Mouse (Mus musculus): ENCODE measurements around the gene Gm48551. TPM values are rescaled to one million over a fixed set of nuclear protein-coding genes. Genes with fewer than 3 reads are reported as not detected.
A peak's percentile ranks its signal among the peaks of the same experiment; 100 is the strongest.

The Gm48551 gene
- total RNA-seq, 2 experiments from 2014 or later: 3.7 TPM; not detected in 1

GRCm38 (mm10) chr10:81356352-81356990, 27.8 kb upstream of the Gm48551 start:
- no peak for ATAC-seq (replicated peaks; ENCODE audit: low FRiP score, poor library complexity, severe bottlenecking)

DNA sequence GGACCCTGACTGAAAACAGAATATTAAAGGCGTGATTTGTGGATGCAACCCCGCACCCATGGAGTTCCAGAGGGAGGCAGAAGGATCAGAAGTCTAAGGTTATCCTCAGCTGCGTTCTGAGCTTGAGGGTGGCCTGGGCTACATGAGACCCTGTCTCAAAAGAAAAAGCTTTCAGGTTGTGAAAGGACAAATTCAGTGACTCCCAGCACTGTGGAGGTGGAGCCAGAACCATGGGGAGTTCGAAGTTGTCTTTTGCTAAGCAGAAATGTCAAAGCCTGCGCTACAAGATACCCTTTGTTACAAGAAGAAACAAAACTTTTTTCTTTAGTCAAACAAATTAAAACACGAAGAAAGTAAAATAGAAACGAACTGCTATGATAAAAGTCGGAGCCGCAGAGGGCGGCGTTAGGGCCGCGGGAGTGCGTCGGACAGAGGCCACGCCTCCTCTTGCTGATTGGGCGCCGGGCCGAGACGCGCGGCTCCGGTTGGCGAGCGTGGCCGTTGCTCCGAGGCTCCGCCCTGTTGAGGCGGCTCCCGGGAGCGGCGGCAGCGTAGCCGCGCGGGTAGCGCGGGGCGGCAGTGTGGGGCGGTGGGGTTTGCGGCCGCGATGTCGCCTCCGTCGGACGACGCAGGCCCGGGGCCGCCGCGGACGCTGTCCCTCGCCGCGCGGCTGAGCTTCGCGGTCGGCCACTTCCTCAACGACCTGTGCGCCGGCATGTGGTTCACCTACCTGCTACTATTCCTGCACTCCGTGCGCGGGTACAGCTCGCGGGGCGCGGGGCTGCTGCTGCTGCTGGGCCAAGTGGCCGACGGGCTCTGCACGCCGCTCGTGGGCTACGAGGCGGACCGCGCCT, 27.0 kb upstream of the Gm48551 start, which contains the start of gene Mfsd12:
Mfsd12 (plus strand) TSS at position 501 of the 854 bp plus-strand sequence.
- peak; percentile 76 for ATAC-seq (replicated peaks; ENCODE audit: low FRiP score, poor library complexity, severe bottlenecking)

DNA sequence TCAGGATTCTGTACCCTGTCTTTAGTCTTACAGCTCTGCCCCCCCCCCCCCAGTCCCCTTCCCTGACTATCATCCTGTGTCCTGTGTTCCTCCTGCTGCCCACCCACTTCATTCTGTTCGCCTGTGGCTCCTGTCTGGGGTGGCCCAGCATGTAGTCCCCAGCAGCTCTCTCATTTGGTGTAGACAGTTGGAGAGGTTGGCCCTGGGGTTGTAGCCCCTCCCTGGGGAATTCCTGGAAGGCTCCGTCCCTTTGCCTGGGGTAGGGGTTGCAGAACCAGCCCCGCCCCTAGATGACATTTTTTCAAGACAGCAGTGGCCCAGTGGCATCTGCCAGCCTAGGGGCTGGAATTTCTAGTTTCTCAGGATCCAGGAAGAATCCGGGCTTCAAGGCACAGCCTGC, 26.1 kb upstream of the Gm48551 start:
- ATAC-seq (replicated peaks; ENCODE audit: low FRiP score, poor library complexity, severe bottlenecking): no peak

- no peak for ATAC-seq (replicated peaks; ENCODE audit: low FRiP score, poor library complexity, severe bottlenecking)
These were observed 25.4 kb upstream of the Gm48551 start for GRCm38 (mm10) chr10:81358841-81359240.

- ATAC-seq (replicated peaks; ENCODE audit: low FRiP score, poor library complexity, severe bottlenecking): no peak
These were observed 23.5 kb upstream of the Gm48551 start for GRCm38 (mm10) chr10:81360721-81361120.

DNA sequence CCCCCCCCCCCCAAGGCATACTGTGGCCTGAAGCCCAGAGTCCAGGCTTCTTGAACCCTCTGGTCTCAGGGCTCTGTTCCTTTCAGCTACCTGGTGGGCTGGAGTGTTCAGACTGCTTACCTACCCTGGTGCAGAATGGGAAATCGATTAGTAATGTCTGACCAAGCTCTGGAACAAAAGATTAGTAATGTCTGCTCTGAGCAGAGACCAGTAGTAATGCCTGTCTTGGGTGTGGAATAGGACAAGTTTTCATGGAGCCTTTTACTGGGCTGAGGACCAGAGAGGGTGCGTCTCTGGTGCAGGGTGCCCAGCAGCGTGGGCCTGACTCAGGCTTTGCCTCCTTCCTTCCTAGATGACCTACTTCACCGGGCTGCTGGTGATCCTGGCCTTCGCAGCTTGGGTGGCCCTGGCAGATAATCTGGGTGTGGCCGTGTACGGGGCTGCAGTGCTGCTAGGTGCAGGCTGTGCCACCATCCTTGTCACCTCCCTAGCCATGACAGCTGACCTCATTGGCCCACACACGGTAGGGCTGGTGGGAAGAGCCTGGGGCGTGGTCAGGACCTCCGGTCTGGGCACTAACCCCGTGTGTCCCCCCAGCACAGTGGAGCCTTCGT, 21.8 kb upstream of the Gm48551 start:
- ATAC-seq (replicated peaks; ENCODE audit: low FRiP score, poor library complexity, severe bottlenecking): peak; percentile 60

DNA sequence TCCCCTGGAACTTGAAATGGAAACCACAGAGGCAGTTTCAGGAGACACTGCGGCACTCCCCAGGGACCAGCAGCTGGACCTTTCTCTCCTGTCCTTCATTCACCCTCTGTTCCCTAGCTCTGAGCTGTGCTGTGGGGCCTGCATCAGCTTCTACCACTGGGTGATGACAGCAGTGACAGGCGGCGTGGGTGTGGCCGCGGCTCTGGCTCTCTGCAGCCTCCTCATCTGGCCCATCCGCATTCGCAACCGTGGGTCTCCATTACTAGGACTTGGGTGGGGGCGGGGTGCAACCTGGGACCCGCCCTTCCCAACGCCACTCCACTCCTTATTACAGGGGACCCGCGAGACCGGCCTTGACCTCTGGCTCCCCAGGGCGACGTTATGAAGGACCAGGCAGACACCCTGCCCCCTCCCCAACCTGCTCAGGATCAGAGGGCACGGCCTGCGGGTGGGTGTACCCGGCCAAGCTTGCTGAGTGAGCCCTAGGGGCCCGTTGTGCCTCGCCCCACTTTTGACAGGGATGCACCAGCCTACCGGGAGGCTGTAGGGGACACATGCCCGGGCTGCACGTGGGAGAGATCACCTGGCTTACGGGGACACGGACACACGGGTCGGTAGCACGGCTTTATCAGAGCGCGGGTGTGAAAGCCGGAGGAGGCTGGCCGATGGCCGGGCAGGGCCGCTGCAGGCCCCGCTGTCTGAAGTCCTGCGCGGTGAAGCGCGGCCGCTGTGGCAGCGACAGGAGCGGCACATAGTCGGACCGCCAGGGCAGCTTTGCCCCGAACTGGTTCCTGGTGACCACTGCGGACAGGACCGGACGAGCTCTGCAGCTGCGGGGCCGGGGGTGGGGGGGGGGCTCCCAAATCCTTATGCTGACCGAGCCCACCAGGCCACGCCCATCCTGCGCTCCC, 20.6 kb upstream of the Gm48551 start:
- no peak for ATAC-seq (replicated peaks; ENCODE audit: low FRiP score, poor library complexity, severe bottlenecking)

DNA sequence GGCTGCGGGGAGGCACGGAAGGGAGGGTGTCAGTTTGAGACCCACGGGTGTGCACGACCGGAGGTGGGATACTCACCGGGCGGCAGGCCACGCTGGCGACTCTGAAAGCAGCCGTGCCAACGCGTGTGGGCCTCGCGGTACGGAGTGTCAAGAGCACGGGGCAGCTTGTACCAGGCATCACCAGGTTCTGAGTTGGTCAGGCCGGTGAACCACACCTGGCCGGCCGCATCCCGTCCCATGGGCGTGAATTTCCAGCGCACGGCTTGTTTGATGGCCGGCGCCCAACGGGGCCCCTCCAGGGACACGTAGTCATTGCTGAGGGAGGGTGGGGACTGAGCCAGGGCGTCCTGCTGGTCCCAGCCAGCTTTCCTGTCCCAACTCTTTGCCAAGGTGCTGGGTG, 19.6 kb upstream of the Gm48551 start:
- no peak for ATAC-seq (replicated peaks; ENCODE audit: low FRiP score, poor library complexity, severe bottlenecking)

DNA sequence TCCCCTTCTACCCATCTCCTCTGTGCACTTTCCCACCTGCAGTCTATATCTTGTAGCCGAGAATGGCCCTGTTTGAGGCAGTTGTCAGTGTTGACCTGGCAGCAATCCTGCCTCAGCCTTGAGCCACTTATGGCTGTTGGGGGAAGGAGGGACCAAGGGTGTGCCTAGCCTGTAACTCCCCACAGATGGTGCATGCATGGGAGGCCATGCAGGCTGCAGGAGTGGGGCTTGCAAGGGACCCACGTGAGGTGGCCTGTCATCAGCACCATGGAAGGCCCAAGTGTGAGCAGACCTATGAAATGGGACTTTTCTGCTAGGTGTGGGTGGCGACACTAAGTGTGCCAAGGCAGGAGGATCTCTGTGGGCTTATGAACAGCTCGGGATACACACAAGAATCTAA, 19.2 kb upstream of the Gm48551 start:
- peak; percentile 2; the same call in 1 of the 2 replicates for ATAC-seq (replicated peaks; ENCODE audit: low FRiP score, poor library complexity, severe bottlenecking)

GRCm38 (mm10) chr10:81365672-81366476, 18.4 kb upstream of the Gm48551 start, which contains the start of gene 4930404N11Rik:
TSS of gene 4930404N11Rik (minus strand) at chr10:81365816.
- peak; percentile 2; the same call in 1 of the 2 replicates for ATAC-seq (replicated peaks; ENCODE audit: low FRiP score, poor library complexity, severe bottlenecking)

- ATAC-seq (replicated peaks; ENCODE audit: low FRiP score, poor library complexity, severe bottlenecking): 0 out of 2 replicates have a peak, but pooled peaks have one; percentile 0
These were observed 17.6 kb upstream of the Gm48551 start for GRCm38 (mm10) chr10:81366477-81367206.

DNA sequence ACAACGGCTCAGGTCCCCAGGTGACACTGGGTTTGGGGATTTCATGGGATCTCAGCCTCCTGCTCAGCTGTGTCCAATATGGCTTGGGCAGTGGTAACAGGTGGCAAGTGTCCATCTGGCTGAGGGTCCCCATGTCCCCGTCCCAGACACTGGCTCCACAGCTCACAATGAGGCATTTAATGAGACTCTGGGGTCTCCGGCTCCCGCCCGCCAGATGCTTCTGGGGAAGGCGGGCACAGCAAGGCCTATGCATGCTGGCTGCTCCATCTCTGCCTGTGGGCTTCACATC, 17.1 kb upstream of the Gm48551 start:
- no peak for ATAC-seq (replicated peaks; ENCODE audit: low FRiP score, poor library complexity, severe bottlenecking)

GRCm38 (mm10) chr10:81375322-81375721, 8.9 kb upstream of the Gm48551 start:
- no peak for ATAC-seq (replicated peaks; ENCODE audit: low FRiP score, poor library complexity, severe bottlenecking)

DNA sequence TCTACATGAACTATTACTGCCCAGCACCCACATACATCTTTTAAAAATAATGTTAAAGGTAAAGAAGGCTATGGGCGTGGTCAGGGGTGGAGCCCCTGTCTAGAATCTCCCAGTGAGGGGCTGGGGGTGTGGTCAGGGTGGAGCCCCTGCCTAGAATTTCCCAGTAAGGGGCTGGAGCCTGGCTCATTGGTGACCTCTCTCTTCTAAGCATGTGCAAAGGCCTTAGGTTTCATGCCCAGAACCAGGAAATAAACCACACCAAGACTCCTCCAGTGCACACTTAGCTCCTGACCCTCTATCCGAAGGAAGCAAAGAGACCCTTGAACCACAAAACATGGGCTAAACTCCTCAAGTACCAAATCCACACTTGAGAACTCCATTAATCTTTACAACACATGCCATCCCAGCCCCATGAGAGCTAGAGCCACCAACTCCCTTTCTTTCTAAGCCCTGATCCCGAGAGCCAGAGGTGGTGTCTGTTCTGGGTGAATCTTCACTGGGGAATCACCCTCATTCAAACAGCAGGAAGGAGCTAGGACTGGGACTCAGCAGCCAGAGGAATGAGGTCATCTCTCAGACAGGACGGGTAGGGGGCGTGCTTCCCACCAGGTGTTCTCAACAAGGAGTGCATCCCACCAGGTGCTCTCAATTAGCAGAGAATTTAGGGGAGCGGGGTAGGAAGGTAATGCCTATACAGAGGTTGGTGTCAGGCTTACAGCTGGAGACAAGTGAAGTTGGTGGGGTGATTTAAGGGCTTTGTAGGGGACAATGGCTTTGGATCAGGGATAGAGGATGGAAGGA, 7.5 kb upstream of the Gm48551 start:
- peak; percentile 18 for ATAC-seq (replicated peaks; ENCODE audit: low FRiP score, poor library complexity, severe bottlenecking)

DNA sequence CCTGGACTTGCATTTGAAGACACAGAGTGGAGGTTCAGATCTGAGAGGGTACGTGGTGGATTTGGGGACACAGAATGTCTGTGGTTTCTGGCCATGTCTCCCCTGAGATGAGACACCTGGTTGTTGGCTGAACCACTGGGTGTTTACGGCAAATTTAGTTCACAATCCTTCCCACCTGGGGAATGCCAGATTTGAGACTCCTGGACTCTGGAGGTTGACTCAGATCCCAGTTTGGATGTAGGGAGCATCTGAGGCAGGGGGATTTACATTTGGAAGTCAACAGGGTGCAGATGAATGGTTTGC, 7.0 kb upstream of the Gm48551 start:
- no peak for ATAC-seq (replicated peaks; ENCODE audit: low FRiP score, poor library complexity, severe bottlenecking)

DNA sequence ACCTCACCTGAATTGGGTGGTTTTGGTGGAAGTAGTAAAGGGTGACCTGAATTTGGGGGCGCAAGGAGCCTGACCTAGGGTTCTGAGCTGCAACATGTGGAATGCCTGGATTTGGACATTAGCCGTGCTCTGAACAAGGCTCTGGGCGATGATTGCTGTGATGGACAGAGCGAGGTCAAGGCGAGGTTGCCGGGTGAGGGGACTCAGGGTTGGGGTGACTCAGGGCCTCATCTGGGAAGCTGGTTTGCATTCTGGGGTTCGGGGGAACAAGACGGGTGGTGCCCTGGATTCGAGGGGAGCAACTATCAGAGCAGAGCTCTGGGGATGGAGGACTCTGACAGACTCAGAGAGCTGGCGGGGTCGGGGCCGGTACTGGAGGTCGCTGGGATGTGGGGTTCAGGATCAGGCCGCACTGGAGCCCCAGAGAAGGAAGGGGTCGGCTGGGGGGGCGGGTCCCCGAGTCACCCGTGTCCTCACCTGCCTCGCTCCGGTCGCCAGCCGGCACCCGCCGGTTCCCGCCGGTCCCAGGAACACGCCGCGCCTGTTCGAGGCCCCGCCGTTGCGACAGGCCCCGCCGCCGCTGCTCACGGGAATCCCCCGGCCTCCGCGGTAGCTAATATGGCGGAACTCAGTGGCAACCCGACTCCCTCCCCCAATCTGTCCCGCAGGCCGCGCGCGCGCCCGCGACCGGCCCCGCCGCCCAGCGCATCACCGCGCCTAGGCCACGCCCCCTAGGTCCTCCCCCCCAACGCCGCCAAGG, 6.3 kb upstream of the Gm48551 start, which contains the start of gene Fzr1:
Fzr1 (minus strand) TSS at position 724 of the 760 bp plus-strand sequence.
- ATAC-seq (replicated peaks; ENCODE audit: low FRiP score, poor library complexity, severe bottlenecking): no peak

All from erythroblast, adult 5-6 weeks (primary cell).